Comparison of ENCODE assay signal across 8 mouse cellular contexts in the genomic region with DNA sequence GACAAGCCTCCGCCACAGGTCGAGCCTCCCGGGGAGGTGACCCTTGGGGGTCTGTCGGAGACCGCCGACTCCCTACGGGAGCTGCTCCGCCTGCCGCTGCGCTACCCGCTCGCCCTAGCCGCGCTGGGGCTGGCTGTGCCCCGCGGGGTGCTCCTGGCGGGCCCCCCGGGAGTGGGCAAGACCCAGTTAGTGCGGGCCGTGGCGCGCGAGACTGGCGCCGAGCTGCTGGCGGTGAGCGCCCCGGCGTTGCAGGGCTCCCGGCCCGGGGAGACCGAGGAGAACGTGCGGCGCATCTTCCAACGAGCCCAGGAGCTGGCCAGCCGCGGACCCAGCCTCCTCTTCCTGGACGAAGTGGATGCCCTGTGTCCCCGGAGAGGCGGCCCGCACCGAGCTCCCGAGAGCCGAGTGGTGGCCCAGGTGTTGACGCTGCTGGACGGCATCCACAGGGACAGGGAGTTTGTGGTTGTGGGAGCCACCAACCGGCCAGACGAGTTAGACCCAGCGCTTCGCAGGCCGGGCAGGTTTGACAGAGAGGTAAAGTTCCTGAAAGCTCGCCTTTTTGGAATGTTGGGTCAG. TPM values are rescaled to one million over a fixed set of nuclear protein-coding genes. Genes with fewer than 3 reads are reported as not detected.
A peak's percentile ranks its signal among the peaks of the same experiment; 100 is the strongest.
DNase-seq lines count a peak whose midpoint lies in the region; ATAC-seq and TF ChIP-seq lines count a peak whose summit lies in the region.

No protein-coding gene starts in this region.

- H3K4me3 ChIP-seq in G1E (ENCODE audit: low read depth, low read length): peak overlapping the region; percentile 98
- H3K4me3 ChIP-seq in intestine, embryonic 16.5 days (ENCODE audit: low read length): peak overlapping the region; percentile 98
- peak overlapping the region; percentile 75 for H3K4me3 ChIP-seq in olfactory bulb, adult 2 months (ENCODE audit: insufficient read depth, low read depth, low read length)

- peak overlapping the region; percentile 98 for H3K9ac ChIP-seq in intestine, embryonic 16.5 days (ENCODE audit: low read depth, low read length)

- no peak overlapping the region for H3K27ac ChIP-seq in intestine, embryonic 16.5 days (ENCODE audit: low read length)
- H3K27ac ChIP-seq in olfactory bulb, adult 2 months (ENCODE audit: insufficient read depth, low read depth, low read length): no peak overlapping the region

- no peak for TF ChIP-seq CTCF in G1E (IDR thresholded peaks at IDR 0.05; ENCODE audit: low read depth, low read length)
- TF ChIP-seq CTCF in olfactory bulb, adult 2 months (IDR thresholded peaks at IDR 0.05; ENCODE audit: insufficient read depth, low read depth, low read length): no peak

- H3K36me3 ChIP-seq in G1E (replicated peaks): peaks cover 25% of the 10 kb centered on the region
- 0 out of 2 replicates have a peak, but pooled peaks cover 4% of the 10 kb centered on the region for H3K36me3 ChIP-seq in intestine, embryonic 16.5 days (ENCODE audit: control insufficient read depth, insufficient read depth, low read length)

- H3K4me1 ChIP-seq in G1E (ENCODE audit: insufficient read depth, low read depth, low read length): peaks cover 7% of the 10 kb centered on the region
- peaks cover 9% of the 10 kb centered on the region for H3K4me1 ChIP-seq in intestine, embryonic 16.5 days (ENCODE audit: control insufficient read depth, insufficient read depth, low read length)
- peaks cover 4% of the 10 kb centered on the region for H3K4me1 ChIP-seq in olfactory bulb, adult 2 months (ENCODE audit: control insufficient read depth, insufficient read depth, low read length)

- H3K9me3 ChIP-seq in G1E (replicated peaks): peaks cover 6% of the 10 kb centered on the region; the same call in 1 of the 2 replicates
- no peaks in the 10 kb centered on the region for H3K9me3 ChIP-seq in intestine, embryonic 16.5 days (ENCODE audit: control insufficient read depth, low read length)

- no peak for TF ChIP-seq POLR2A in olfactory bulb, adult 2 months (IDR thresholded peaks at IDR 0.05; ENCODE audit: insufficient read depth, low read depth, low read length)

- DNase-seq in 3134 (ENCODE audit: extremely low read depth, insufficient read length, low spot score) (peak; percentile 72), G1E (ENCODE audit: low spot score) (peak; percentile 23)
- DNase-seq in cerebellum, postnatal 14 days: peak; percentile 46 to 60
- peak; percentile 55 for DNase-seq in gastrocnemius, postnatal 14 days
- DNase-seq in lung, adult 18-20 months: peak; percentile 65 to 72

- WGBS in intestine, embryonic 16.5 days: under 1% methylated on average over 53 of the region's 53 CpGs
- under 1% methylated on average over 53 of the region's 53 CpGs for WGBS in olfactory bulb, adult 2 months

- H3K4me2 ChIP-seq in intestine, embryonic 16.5 days (ENCODE audit: low read depth, low read length): peak overlapping the region; percentile 94

- no peak for ATAC-seq in G1E (ENCODE audit: extremely low read depth, insufficient number of reproducible peaks, low FRiP score, poor library complexity, severe bottlenecking)
- ATAC-seq in intestine, embryonic 16.5 days: peak; percentile 62
- no peak for ATAC-seq in megakaryocyte progenitor cell, adult 5-6 weeks (replicated peaks; ENCODE audit: poor library complexity)

- intact Hi-C loops in gastrocnemius, postnatal 14 days (cut with DNase I; ENCODE audit: low total_unique reads): loop anchor here (10.0 kb wide), 1 partner anchor 123 kb away; no protein-coding TSS in a partner anchor

- no peaks in the 10 kb centered on the region for H3K27me3 ChIP-seq in G1E (ENCODE audit: insufficient read depth, low read length)
- H3K27me3 ChIP-seq in intestine, embryonic 16.5 days (replicated peaks; ENCODE audit: control insufficient read depth, insufficient read depth, low read length): no peaks in the 10 kb centered on the region

RNA-seq across cellular contexts. Expression of gene AA467197, which starts 5.5 kb away (rescaled TPM):
- not detected in 2 replicates for total RNA-seq in G1E (2014; fragmentation: Nextera tagmentation)
- not detected in 2 replicates for total RNA-seq in G1E (2017)
- polyA plus RNA-seq in G1E (2012): not detected in 2 replicates
- total RNA-seq in gastrocnemius, postnatal 14 days (2021): not detected
- polyA plus RNA-seq in intestine, embryonic 16.5 days (2015; fragmentation: Nextera tagmentation; extraction: Ambion mirVana): 8.7 and 10.1 TPM in 2 replicates
- polyA plus RNA-seq in olfactory bulb, adult 2 months (2012; ENCODE audit: insufficient read depth, insufficient read length, low replicate concordance, missing spikeins): not detected in 2 replicates
- 4.2 and 5.9 TPM in 2 replicates for total RNA-seq in megakaryocyte progenitor cell, adult 5-6 weeks (2015)
- total RNA-seq in megakaryocyte progenitor cell, adult 5-6 weeks (2017): 5.4 and 7.4 TPM in 2 replicates

RNA-seq across cellular contexts. Expression of gene Gatm, which starts 20.2 kb away (rescaled TPM):
- total RNA-seq in G1E (2014; fragmentation: Nextera tagmentation) (not detected in 2 replicates), G1E (2017) (not detected in 2 replicates)
- polyA plus RNA-seq in G1E (2012): not detected in 2 replicates
- 10 to 100 TPM; 35.3 to 72.2 TPM for total RNA-seq in gastrocnemius, postnatal 14 days (2021)
- 22.3 and 22.8 TPM in 2 replicates for polyA plus RNA-seq in intestine, embryonic 16.5 days (2015; fragmentation: Nextera tagmentation; extraction: Ambion mirVana)
- polyA plus RNA-seq in olfactory bulb, adult 2 months (2012; ENCODE audit: insufficient read depth, insufficient read length, low replicate concordance, missing spikeins): not detected in 2 replicates
- 199 and 209 TPM in 2 replicates for total RNA-seq in megakaryocyte progenitor cell, adult 5-6 weeks (2015)
- 131 and 133 TPM in 2 replicates for total RNA-seq in megakaryocyte progenitor cell, adult 5-6 weeks (2017)

Comparison
In these comparisons a context has a peak if more than half of its experiments do, and no peak if none do; other contexts are left out.
1. RNA of gene AA467197, which starts 5.5 kb away (total RNA-seq): 4.2 to 7.4 TPM in megakaryocyte progenitor cell, adult 5-6 weeks; not detected in G1E and not detected in gastrocnemius, postnatal 14 days; every median in the first group is over 4 times any median in the second.
2. RNA of gene Gatm, which starts 20.2 kb away (total RNA-seq): 131 to 209 TPM in megakaryocyte progenitor cell, adult 5-6 weeks and 35.3 to 72.2 TPM in gastrocnemius, postnatal 14 days; not detected in G1E; every median in the first group is over 10 times any median in the second.
3. Peak in every context shown above with its lines, with median percentiles within 50 percentile points of each other: DNase-seq and H3K4me3 ChIP-seq.